Mouse (Mus musculus) 3T3-L1 (cell line): ENCODE measurements at regions not wholly inside any gene's neighbourhood (a gene's known extent, or its start where the extent isn't known, plus 50 kb on each side); places are given as distances from the start of the nearest gene placed in this dataset.
A peak's percentile ranks its signal among the peaks of the same experiment; 100 is the strongest.

ENCODE experiments used
- DNase-seq: peaks from one replicate; pipeline ENCODE4 v3.0.0-alpha.2; 2015; ENCODE audit warnings: low read depth, low spot score

- DNase-seq, result peak; percentile 11
Observed at GRCm38 (mm10) chr17:50346451-50347192, 53.2 kb upstream of the Dazl start.

GRCm38 (mm10) chr17:50353818-50354217, 60.4 kb upstream of the Dazl start:
- peak; percentile 52 for DNase-seq

GRCm38 (mm10) chr17:50354357-50354756, 60.9 kb upstream of the Dazl start:
- DNase-seq, result peak; percentile 48

GRCm38 (mm10) chr17:50361657-50362233, 68.3 kb upstream of the Dazl start:
- no peak for DNase-seq

GRCm38 (mm10) chr17:50365396-50365795, 72.0 kb upstream of the Dazl start:
- DNase-seq, result no peak

GRCm38 (mm10) chr17:50366181-50366580, 72.7 kb upstream of the Dazl start:
- no peak for DNase-seq

GRCm38 (mm10) chr17:50369216-50369875, 75.9 kb upstream of the Dazl start:
- no peak for DNase-seq

GRCm38 (mm10) chr17:50370484-50370883, 77.0 kb upstream of the Dazl start:
- DNase-seq, result no peak

GRCm38 (mm10) chr17:50373496-50374141, 80.2 kb upstream of the Dazl start:
- no peak for DNase-seq

GRCm38 (mm10) chr17:50375465-50375864, 82.0 kb upstream of the Dazl start:
- DNase-seq, result no peak

- DNase-seq, result no peak
Observed at GRCm38 (mm10) chr17:50376708-50377107, 83.3 kb upstream of the Dazl start.

- no peak for DNase-seq
Observed at GRCm38 (mm10) chr17:50378141-50378727, 84.8 kb upstream of the Dazl start.

- DNase-seq, result no peak
Observed at GRCm38 (mm10) chr17:50388715-50389710, 95.6 kb upstream of the Dazl start.

GRCm38 (mm10) chr17:50390151-50390550, 96.7 kb upstream of the Dazl start:
- DNase-seq, result no peak

- DNase-seq, result no peak
Observed at GRCm38 (mm10) chr17:50391207-50391606, 97.8 kb upstream of the Dazl start.

GRCm38 (mm10) chr17:50391996-50392395, 98.6 kb upstream of the Dazl start:
- no peak for DNase-seq

- DNase-seq, result no peak
Observed at GRCm38 (mm10) chr17:50392428-50392827, 99.0 kb upstream of the Dazl start.

- DNase-seq, result no peak
Observed at GRCm38 (mm10) chr17:50392966-50393365, 99.5 kb upstream of the Dazl start.

GRCm38 (mm10) chr17:50393698-50394097, 100.3 kb upstream of the Dazl start:
- peak; percentile 39 for DNase-seq

- DNase-seq, result peak; percentile 15
Observed at GRCm38 (mm10) chr17:50394801-50395200, 101.4 kb upstream of the Dazl start.

- no peak for DNase-seq
Observed at GRCm38 (mm10) chr17:50395669-50396068, 102.2 kb upstream of the Dazl start.
